Mouse (Mus musculus) liver, embryonic 11.5 days (tissue): ENCODE measurements around the gene Ivd. TPM values are rescaled to one million over a fixed set of nuclear protein-coding genes. Genes with fewer than 3 reads are reported as not detected.

Experiments used
- ATAC-seq: fragments of 200-750 bp; cut with Nextera tagmentation; replicated peaks from 2 replicates; pipeline ENCODE4 v1.8.0; 2017; ENCODE audit warnings: moderate number of reproducible peaks, mild to moderate bottlenecking, moderate TSS enrichment, moderate library complexity; ENCODE audit not compliant: low FRiP score
- DNase-seq: peaks from one replicate; pipeline ENCODE4 v3.0.0-alpha.2; 2017; ENCODE audit warnings: low spot score
- H3K27ac ChIP-seq: fragments of 300-500 bp; sonication (generic); 2 replicates; pipeline ENCODE4 v1.5.1; 2014; ENCODE audit warnings: mild to moderate bottlenecking, low read depth, low read length, control low read depth
- H3K27me3 ChIP-seq: fragments of 300-500 bp; sonication (generic); replicated peaks from 2 replicates; pipeline ENCODE4 v1.6.1; 2014; ENCODE audit warnings: low read length, mixed read lengths; ENCODE audit not compliant: control insufficient read depth, insufficient read depth
- H3K36me3 ChIP-seq: fragments of 300-500 bp; sonication (generic); 2 replicates; pipeline ENCODE4 v1.6.1; 2014; ENCODE audit warnings: mild to moderate bottlenecking, low read length, moderate library complexity, mixed read lengths; ENCODE audit not compliant: control insufficient read depth, insufficient read depth
- H3K4me1 ChIP-seq: fragments of 300-500 bp; sonication (generic); replicated peaks from 2 replicates; pipeline ENCODE4 v1.6.1; 2014; ENCODE audit warnings: low read length, mixed read lengths; ENCODE audit not compliant: control insufficient read depth, insufficient read depth
- H3K4me2 ChIP-seq: fragments of 300-500 bp; sonication (generic); 2 replicates; pipeline ENCODE4 v1.6.1; 2014; ENCODE audit warnings: mild to moderate bottlenecking, control low read depth, moderate library complexity
- H3K4me3 ChIP-seq: fragments of 300-500 bp; sonication (generic); 2 replicates; pipeline ENCODE4 v1.5.1; 2014; ENCODE audit warnings: low read depth, low read length, control low read depth
- H3K9ac ChIP-seq: fragments of 300-500 bp; sonication (generic); 2 replicates; pipeline ENCODE4 v1.6.1; 2014; ENCODE audit warnings: low read depth, low read length, control low read depth
- H3K9me3 ChIP-seq: fragments of 300-500 bp; sonication (generic); 2 replicates; pipeline ENCODE4 v1.6.1; 2016; ENCODE audit warnings: low read length, inconsistent platforms, mixed read lengths; ENCODE audit not compliant: control insufficient read depth
- WGBS: fragments of 180-500 bp; shearing (Covaris S2); extraction: QIAGEN DNeasy Blood & Tissue Kit; methylation state at CpG from one replicate; pipeline ENCODE4 v1.1.7; 2014; 5-methylcytosine and 5-hydroxymethylcytosine counted together
- polyA plus RNA-seq: library from polyadenylated mRNA; unstranded; fragments of >200 nt; fragmentation: Nextera tagmentation; extraction: Ambion mirVana; gene quantifications from 2 replicates; pipeline ENCODE4 v1.2.1, GENCODE M21; 2014

Gene Ivd
- polyA plus RNA-seq, 1 experiment from 2014 or later, result 48.6 TPM

DNA sequence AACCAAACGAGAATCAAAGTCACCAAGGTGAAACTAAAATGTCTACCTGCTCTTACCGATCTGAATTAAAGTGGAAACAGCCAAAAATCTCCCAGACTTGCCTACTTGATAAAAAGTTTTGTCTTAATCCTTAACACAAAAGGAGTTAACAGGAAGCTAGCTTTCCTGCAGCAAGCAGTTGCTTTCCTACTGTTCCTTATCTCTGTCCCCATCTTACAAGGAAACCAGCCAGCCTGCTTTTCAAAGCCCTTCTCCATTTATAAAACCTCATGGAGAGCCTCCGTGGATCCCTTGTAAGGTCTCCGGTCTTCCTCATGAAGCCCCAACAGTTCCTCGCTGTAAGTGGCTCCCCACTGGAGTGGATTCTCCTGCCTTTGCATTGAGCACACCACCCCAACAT is 23.4 kb upstream of the Ivd start:
- no peaks in the 10 kb centered on the region for H3K27me3 ChIP-seq
- 29% methylated on average over 5 of the region's 5 CpGs for WGBS
- H3K4me2 ChIP-seq, result no peak overlapping the region
- H3K36me3 ChIP-seq, result peaks cover 11% of the 10 kb centered on the region
- DNase-seq, result no peak
- H3K4me3 ChIP-seq, result no peak overlapping the region
- no peak for ATAC-seq
- no peaks in the 10 kb centered on the region for H3K9me3 ChIP-seq
- H3K27ac ChIP-seq, result no peak overlapping the region
- H3K9ac ChIP-seq, result no peak overlapping the region
- H3K4me1 ChIP-seq, result no peaks in the 10 kb centered on the region

DNA sequence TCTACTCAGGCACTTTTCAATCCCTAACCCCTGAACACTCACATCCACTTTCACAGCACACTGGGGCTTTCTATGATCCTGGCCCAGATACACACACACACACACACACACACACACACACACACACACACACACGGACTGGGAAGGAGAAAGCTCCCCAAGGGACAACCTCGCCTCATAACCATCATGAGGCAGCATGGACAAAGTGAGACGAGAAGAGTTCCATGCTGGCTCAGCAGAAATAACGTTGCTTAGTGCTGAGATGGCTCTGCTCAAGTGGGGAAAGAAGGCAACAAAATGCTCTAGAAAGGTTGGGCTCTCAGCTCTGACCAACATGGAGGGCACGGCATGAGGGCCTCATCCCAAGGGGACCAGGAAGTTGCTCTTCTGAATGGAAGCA is 20.6 kb upstream of the Ivd start:
- Histone ChIP-seq H3K36me3 (peaks cover under 1% of the 10 kb centered on the region; the same call in 1 of the 2 replicates), H3K4me1 (no peaks in the 10 kb centered on the region), H3K9ac (no peak overlapping the region), H3K9me3 (no peaks in the 10 kb centered on the region), H3K4me3 (no peak overlapping the region), H3K27me3 (no peaks in the 10 kb centered on the region), H3K4me2 (no peak overlapping the region), H3K27ac (no peak overlapping the region)
- DNase-seq (no peak), ATAC-seq (no peak)
- WGBS, result 73% methylated on average over 5 of the region's 5 CpGs

DNA sequence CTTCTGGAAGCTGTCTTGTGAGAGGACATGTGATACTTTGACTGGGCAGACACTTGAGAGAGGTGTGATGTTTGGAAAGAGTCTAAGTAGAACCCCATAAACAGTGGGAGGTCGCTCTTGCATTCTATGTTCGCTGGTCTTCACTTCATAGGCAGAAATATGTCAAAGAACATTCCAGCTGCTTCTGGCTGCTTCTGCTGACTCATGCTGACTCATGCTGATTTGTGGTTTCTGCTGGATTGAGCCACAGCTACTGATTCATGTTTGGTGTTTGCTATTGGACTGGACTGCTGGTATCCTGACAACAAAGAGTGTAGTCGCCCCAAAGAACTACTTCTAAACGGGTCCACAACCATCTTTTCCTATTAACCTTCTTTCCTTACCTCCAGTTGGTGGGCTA is 20.0 kb upstream of the Ivd start:
- Histone ChIP-seq H3K9me3 (no peaks in the 10 kb centered on the region), H3K4me1 (no peaks in the 10 kb centered on the region), H3K27ac (no peak overlapping the region), H3K27me3 (no peaks in the 10 kb centered on the region), H3K36me3 (no peaks in the 10 kb centered on the region), H3K9ac (no peak overlapping the region), H3K4me2 (no peak overlapping the region), H3K4me3 (no peak overlapping the region)
- no peak for DNase-seq
- ATAC-seq, result no peak
- 76% methylated on average over 4 of the region's 4 CpGs for WGBS

DNA sequence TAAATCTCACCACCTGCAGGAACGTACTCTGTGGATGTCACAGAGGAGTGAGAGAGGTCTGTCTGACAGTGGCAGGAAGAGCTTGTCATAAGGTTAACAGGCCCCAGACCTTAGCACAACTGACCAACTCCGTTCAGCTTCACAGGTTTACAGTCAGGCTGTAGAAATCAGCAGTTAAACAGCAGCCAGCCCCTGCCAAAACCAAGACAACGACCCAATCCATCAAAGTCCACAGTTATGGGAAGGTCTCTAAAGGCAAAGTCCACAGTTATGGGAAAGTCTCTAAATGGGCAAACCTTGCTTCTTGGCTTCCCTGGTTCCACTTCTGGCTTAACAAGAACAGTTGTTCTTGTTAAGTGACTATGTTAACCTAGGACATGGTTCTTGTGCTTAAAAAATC is 17.3 kb upstream of the Ivd start:
- Histone ChIP-seq H3K4me2 (no peak overlapping the region), H3K27me3 (no peaks in the 10 kb centered on the region), H3K27ac (no peak overlapping the region), H3K4me1 (no peaks in the 10 kb centered on the region), H3K9me3 (no peaks in the 10 kb centered on the region), H3K36me3 (no peaks in the 10 kb centered on the region), H3K9ac (no peak overlapping the region), H3K4me3 (no peak overlapping the region)
- ATAC-seq, result no peak
- no peak for DNase-seq
- 74% methylated on average over 3 of the region's 3 CpGs for WGBS

DNA sequence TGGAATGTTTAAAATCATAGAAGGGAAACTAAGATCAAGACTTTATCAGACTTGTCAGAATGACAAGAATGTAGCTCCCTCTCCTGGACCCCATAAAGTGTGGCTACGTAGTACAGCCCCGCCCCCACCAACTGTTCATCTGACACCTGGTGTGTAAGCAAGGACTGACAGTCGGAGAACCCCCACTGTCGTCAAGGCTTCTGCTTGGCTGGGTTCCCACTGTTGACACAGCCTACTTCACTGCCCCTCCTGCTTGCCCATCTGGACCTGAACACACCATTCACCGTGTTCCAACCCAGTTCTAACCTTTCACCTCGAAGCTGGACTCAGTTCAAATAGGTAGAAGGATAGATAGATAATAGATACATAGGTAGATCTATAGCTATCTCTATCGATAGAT is 15.5 kb upstream of the Ivd start:
- H3K27me3 ChIP-seq, result no peaks in the 10 kb centered on the region
- H3K4me2 ChIP-seq, result no peak overlapping the region
- H3K4me3 ChIP-seq, result no peak overlapping the region
- H3K9ac ChIP-seq, result no peak overlapping the region
- no peak overlapping the region for H3K27ac ChIP-seq
- no peaks in the 10 kb centered on the region for H3K36me3 ChIP-seq
- 61% methylated on average over 7 of the region's 7 CpGs for WGBS
- no peak for DNase-seq
- peak; percentile 31; the same call in 1 of the 2 replicates for ATAC-seq
- no peaks in the 10 kb centered on the region for H3K4me1 ChIP-seq
- H3K9me3 ChIP-seq, result no peaks in the 10 kb centered on the region

DNA sequence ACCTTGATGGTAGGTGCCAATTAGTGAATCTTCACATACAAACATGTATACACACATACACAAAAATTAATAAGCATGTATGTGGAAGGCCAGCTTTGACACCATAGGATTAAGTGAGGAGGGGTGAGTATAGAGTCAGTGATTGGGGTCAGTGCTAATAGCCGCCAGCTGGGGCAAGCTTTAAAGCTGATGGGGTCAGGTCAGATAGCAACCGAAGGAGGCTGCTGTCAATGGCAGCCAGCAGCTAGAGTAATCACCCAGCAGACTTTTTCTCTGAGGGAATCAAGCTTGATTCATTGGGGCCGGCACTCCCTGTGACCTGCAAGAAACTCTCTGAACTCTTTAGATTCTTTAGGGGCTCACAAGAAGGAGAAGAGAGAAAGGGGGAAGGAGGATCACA is 10.0 kb upstream of the Ivd start:
- H3K9ac ChIP-seq, result no peak overlapping the region
- ATAC-seq, result no peak
- WGBS, result 45% methylated on average over 3 of the region's 3 CpGs
- no peaks in the 10 kb centered on the region for H3K27me3 ChIP-seq
- no peaks in the 10 kb centered on the region for H3K9me3 ChIP-seq
- no peaks in the 10 kb centered on the region for H3K4me1 ChIP-seq
- H3K27ac ChIP-seq, result no peak overlapping the region
- no peaks in the 10 kb centered on the region for H3K36me3 ChIP-seq
- H3K4me2 ChIP-seq, result no peak overlapping the region
- no peak for DNase-seq
- no peak overlapping the region for H3K4me3 ChIP-seq

DNA sequence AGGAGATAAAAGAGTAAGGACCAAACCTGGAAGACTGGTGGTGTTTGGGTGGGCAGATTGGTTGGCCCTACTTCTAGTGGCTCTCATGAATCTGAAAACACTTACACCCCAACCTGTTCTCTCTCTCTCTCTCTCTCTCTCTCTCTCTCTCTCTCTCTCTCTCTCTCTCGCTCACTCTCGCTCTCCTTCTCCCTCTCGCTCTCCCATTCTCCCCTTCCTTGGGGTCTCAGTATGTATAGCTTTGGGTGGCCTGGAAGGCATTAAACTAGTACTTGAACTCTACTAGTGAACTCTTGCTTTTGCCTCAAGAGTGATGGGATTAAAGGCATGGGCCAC is 554 bp downstream of the Ivd start:
- Histone ChIP-seq H3K4me2 (peak overlapping the region; percentile 85), H3K9ac (peak overlapping the region; percentile 71), H3K27ac (no peak overlapping the region), H3K27me3 (no peaks in the 10 kb centered on the region), H3K9me3 (no peaks in the 10 kb centered on the region), H3K36me3 (0 out of 2 replicates have a peak, but pooled peaks cover 2% of the 10 kb centered on the region), H3K4me1 (peaks cover 3% of the 10 kb centered on the region; the same call in 1 of the 2 replicates), H3K4me3 (peak overlapping the region; percentile 69)
- no peak; the same call in 1 of the 2 replicates for ATAC-seq
- DNase-seq, result no peak
- 49% methylated on average over 3 of the region's 3 CpGs for WGBS

DNA sequence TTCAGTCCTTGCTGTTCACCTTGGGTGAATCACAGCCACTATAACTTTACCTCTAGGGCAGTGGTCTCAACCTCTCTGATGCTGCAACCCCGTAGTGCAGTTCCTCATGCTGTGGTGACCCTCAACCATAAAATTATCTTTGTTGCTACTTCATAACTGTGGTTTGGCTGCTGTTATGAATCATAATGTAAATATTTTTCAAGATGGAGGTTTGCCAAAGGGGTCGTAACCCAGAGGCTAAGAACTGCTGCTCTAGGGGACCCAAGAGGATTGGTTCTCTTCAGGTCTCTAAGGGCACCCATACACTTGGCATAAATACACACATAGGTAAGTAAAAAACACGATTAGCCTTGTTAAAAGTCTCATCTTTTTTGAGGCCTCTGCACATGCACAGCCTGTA is 8.8 kb downstream of the Ivd start:
- Histone ChIP-seq H3K36me3 (peaks cover 10% of the 10 kb centered on the region; the same call in 1 of the 2 replicates), H3K9me3 (no peaks in the 10 kb centered on the region), H3K9ac (no peak overlapping the region), H3K4me3 (no peak overlapping the region), H3K27me3 (no peaks in the 10 kb centered on the region), H3K4me2 (no peak overlapping the region), H3K27ac (no peak overlapping the region), H3K4me1 (no peaks in the 10 kb centered on the region)
- no peak for DNase-seq
- 85% methylated on average over 3 of the region's 3 CpGs for WGBS
- ATAC-seq, result no peak

DNA sequence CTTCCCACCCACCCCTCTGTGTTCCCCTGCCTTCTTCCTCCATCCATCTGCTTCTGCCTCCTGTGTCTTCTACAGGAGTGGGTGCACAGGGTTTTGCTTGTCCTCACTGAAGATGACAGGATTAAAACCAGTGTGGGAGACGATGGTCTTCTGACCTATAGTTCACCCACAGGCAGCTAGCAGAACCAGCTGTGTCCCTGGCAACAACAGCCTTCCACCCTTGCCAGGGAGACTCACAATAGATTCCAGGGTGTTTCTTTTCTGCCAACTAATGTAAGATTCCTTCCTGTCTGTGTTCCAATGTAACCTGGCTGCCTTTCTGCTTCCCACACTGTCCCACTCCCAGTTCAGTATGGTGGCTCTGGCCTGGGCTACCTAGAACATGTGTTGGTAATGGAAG is 9.3 kb downstream of the Ivd start:
- no peak overlapping the region for H3K4me2 ChIP-seq
- H3K36me3 ChIP-seq, result peaks cover 8% of the 10 kb centered on the region; the same call in 1 of the 2 replicates
- H3K9me3 ChIP-seq, result no peaks in the 10 kb centered on the region
- DNase-seq (no peak), ATAC-seq (no peak)
- no peak overlapping the region for H3K9ac ChIP-seq
- no peaks in the 10 kb centered on the region for H3K27me3 ChIP-seq
- WGBS, result 89% methylated on average over 1 of the region's 1 CpGs
- H3K27ac ChIP-seq, result no peak overlapping the region
- no peaks in the 10 kb centered on the region for H3K4me1 ChIP-seq
- H3K4me3 ChIP-seq, result no peak overlapping the region
